Mouse (Mus musculus) brown adipose tissue, adult 24 weeks (tissue): ENCODE results near the gene Iqgap2. TPM values are rescaled to one million over a fixed set of nuclear protein-coding genes. Genes with fewer than 3 reads are reported as not detected.

Experiments
- H3K27ac ChIP-seq: fragments of 200-500 bp; replicated peaks from 2 replicates; pipeline ENCODE4 v1.5.1; 2012; ENCODE audit warnings: low read depth, mild to moderate bottlenecking, low read length
- H3K4me1 ChIP-seq: fragments of 200-500 bp; 2 replicates; pipeline ENCODE4 v1.6.1; 2012; ENCODE audit warnings: low read length, mixed read lengths; ENCODE audit not compliant: control insufficient read depth, insufficient read depth, insufficient read length
- H3K4me3 ChIP-seq: fragments of 200-500 bp; 2 replicates; pipeline ENCODE4 v1.5.1; 2012; ENCODE audit warnings: low read depth, mild to moderate bottlenecking, low read length, moderate library complexity; ENCODE audit not compliant: insufficient read depth
- polyA plus RNA-seq: library from polyadenylated mRNA; stranded (reverse); fragments of >200 nt; gene quantifications from 2 replicates; pipeline ENCODE4 v1.2.4, GENCODE M21; 2012; ENCODE audit not compliant: missing spikeins, insufficient read depth, insufficient read length

The Iqgap2 gene
- polyA plus RNA-seq, 1 experiment = 2.7 TPM

GRCm38 (mm10) chr13:95612243-95612642, 279.5 kb downstream of the Iqgap2 start:
- Histone ChIP-seq H3K4me1 (peaks cover 15% of the 10 kb centered on the region), H3K27ac (no peak overlapping the region), H3K4me3 (no peak overlapping the region)

- Histone ChIP-seq H3K4me1 (peaks cover 15% of the 10 kb centered on the region), H3K27ac (no peak overlapping the region), H3K4me3 (no peak overlapping the region)
Measured at GRCm38 (mm10) chr13:95611752-95612151, 280.0 kb downstream of the Iqgap2 start.

- Histone ChIP-seq H3K4me1 (peaks cover 15% of the 10 kb centered on the region), H3K27ac (peak overlapping the region; percentile 47; the same call in 1 of the 2 replicates), H3K4me3 (peak overlapping the region; percentile 25; the same call in 1 of the 2 replicates)
Measured at GRCm38 (mm10) chr13:95610786-95611562, 280.7 kb downstream of the Iqgap2 start.

GRCm38 (mm10) chr13:95609088-95609420, 282.7 kb downstream of the Iqgap2 start:
- no peak overlapping the region for H3K27ac ChIP-seq
- peaks cover 7% of the 10 kb centered on the region; the same call in 1 of the 2 replicates for H3K4me1 ChIP-seq
- no peak overlapping the region for H3K4me3 ChIP-seq

- no peak overlapping the region for H3K4me3 ChIP-seq
- H3K4me1 ChIP-seq = peaks cover 7% of the 10 kb centered on the region; the same call in 1 of the 2 replicates
- H3K27ac ChIP-seq = no peak overlapping the region
Measured at GRCm38 (mm10) chr13:95608416-95609087, 283.2 kb downstream of the Iqgap2 start.

GRCm38 (mm10) chr13:95607019-95607418, 284.7 kb downstream of the Iqgap2 start:
- Histone ChIP-seq H3K27ac (no peak overlapping the region), H3K4me1 (peaks cover 5% of the 10 kb centered on the region; the same call in 1 of the 2 replicates), H3K4me3 (no peak overlapping the region)

GRCm38 (mm10) chr13:95604288-95604687, 287.4 kb downstream of the Iqgap2 start:
- no peak overlapping the region for H3K27ac ChIP-seq
- H3K4me3 ChIP-seq = no peak overlapping the region
- H3K4me1 ChIP-seq = no peaks in the 10 kb centered on the region

- Histone ChIP-seq H3K4me1 (no peaks in the 10 kb centered on the region), H3K4me3 (no peak overlapping the region), H3K27ac (no peak overlapping the region)
Measured at GRCm38 (mm10) chr13:95599833-95600359, 291.8 kb downstream of the Iqgap2 start.

GRCm38 (mm10) chr13:95598232-95598920, 293.3 kb downstream of the Iqgap2 start:
- no peaks in the 10 kb centered on the region for H3K4me1 ChIP-seq
- no peak overlapping the region for H3K27ac ChIP-seq
- no peak overlapping the region for H3K4me3 ChIP-seq

GRCm38 (mm10) chr13:95597578-95597977, 294.1 kb downstream of the Iqgap2 start:
- no peak overlapping the region for H3K27ac ChIP-seq
- no peaks in the 10 kb centered on the region for H3K4me1 ChIP-seq
- H3K4me3 ChIP-seq = no peak overlapping the region

GRCm38 (mm10) chr13:95596689-95597088, 295.0 kb downstream of the Iqgap2 start:
- Histone ChIP-seq H3K4me1 (no peaks in the 10 kb centered on the region), H3K4me3 (no peak overlapping the region), H3K27ac (no peak overlapping the region)

GRCm38 (mm10) chr13:95595921-95596320, 295.8 kb downstream of the Iqgap2 start:
- Histone ChIP-seq H3K4me3 (no peak overlapping the region), H3K27ac (no peak overlapping the region), H3K4me1 (no peaks in the 10 kb centered on the region)

GRCm38 (mm10) chr13:95595411-95595810, 296.3 kb downstream of the Iqgap2 start:
- H3K4me3 ChIP-seq = no peak overlapping the region
- H3K27ac ChIP-seq = no peak overlapping the region
- no peaks in the 10 kb centered on the region for H3K4me1 ChIP-seq

- no peaks in the 10 kb centered on the region for H3K4me1 ChIP-seq
- H3K27ac ChIP-seq = no peak overlapping the region
- H3K4me3 ChIP-seq = no peak overlapping the region
Measured at GRCm38 (mm10) chr13:95592860-95593259, 298.9 kb downstream of the Iqgap2 start.

- Histone ChIP-seq H3K27ac (no peak overlapping the region), H3K4me3 (no peak overlapping the region), H3K4me1 (no peaks in the 10 kb centered on the region)
Measured at GRCm38 (mm10) chr13:95591606-95592005, 300.1 kb downstream of the Iqgap2 start.
